Mouse (Mus musculus): ENCODE measurements around the gene Ptprg.

- no peak for TF ChIP-seq POLR2A (IDR thresholded peaks at IDR 0.05; ENCODE audit: insufficient read depth, low read depth, low read length)
- no peak for TF ChIP-seq CTCF (IDR thresholded peaks at IDR 0.05)
Observed at GRCm38 (mm10) chr14:11855499-11855898, 302.2 kb downstream of the Ptprg start.
